Mouse (Mus musculus) C2C12 (cell line): ENCODE results near the gene D930020B18Rik.

Experiments
- CEBPB ChIP-seq: IDR thresholded peaks from one replicate; pipeline ENCODE4 v1.6.1; 2011; ENCODE audit warnings: low read depth, mild to moderate bottlenecking, control low read depth, moderate library complexity
- CTCF ChIP-seq: IDR thresholded peaks from one replicate; pipeline ENCODE4 v1.5.1; 2011; ENCODE audit not compliant: control insufficient read depth, insufficient read depth, insufficient read length
- MAX ChIP-seq: IDR thresholded peaks from one replicate; pipeline ENCODE4 v1.6.1; 2011; ENCODE audit warnings: mild to moderate bottlenecking, control low read depth
- MYOD1 ChIP-seq: IDR thresholded peaks from one replicate; pipeline ENCODE4 v1.6.1; 2011; ENCODE audit warnings: low read depth; ENCODE audit not compliant: control insufficient read depth, insufficient read length
- USF1 ChIP-seq: IDR thresholded peaks from one replicate; pipeline ENCODE4 v1.6.1; 2011; ENCODE audit warnings: low read depth, mild to moderate bottlenecking, control low read depth, moderate library complexity

GRCm38 (mm10) chr10:121731048-121731725, 89.8 kb downstream of the D930020B18Rik start:
- TF ChIP-seq CTCF (no peak), CEBPB (no peak), USF1 (no peak), MAX (no peak), MYOD1 (no peak)
